Mouse (Mus musculus) erythroblast, embryonic 14.5 days (primary cell): ENCODE data around the gene D030056L22Rik.

Source experiments
- GATA1 ChIP-seq: IDR thresholded peaks from 2 replicates; pipeline ENCODE4 v1.6.1; 2012; ENCODE audit warnings: low read length, inconsistent platforms, mixed read lengths
- TAL1 ChIP-seq: IDR thresholded peaks from 3 replicates; pipeline ENCODE4 v1.6.1; 2012; ENCODE audit warnings: low read length, inconsistent platforms, mixed read lengths

GRCm38 (mm10) chr19:18669551-18669950 lies 43.4 kb upstream of the D030056L22Rik start:
- no peak for TF ChIP-seq GATA1
- no peak for TF ChIP-seq TAL1
